Mouse (Mus musculus): ENCODE results near the gene Surf2. TPM values are rescaled to one million over a fixed set of nuclear protein-coding genes. Genes with fewer than 3 reads are reported as not detected.

Surf2 gene
- polyA plus RNA-seq, 1 experiment from 2014 or later = 58.5 TPM

- 87% methylated on average over 8 of the region's 8 CpGs for WGBS
- H3K27me3 ChIP-seq (replicated peaks; ENCODE audit: low read depth, poor library complexity, severe bottlenecking) = no peaks in the 10 kb centered on the region
- DNase-seq (ENCODE audit: low spot score) = no peak
- no peaks in the 10 kb centered on the region for H3K9me3 ChIP-seq
- H3K4me3 ChIP-seq = no peak overlapping the region
- no peaks in the 10 kb centered on the region for H3K4me1 ChIP-seq
- no peak overlapping the region for H3K27ac ChIP-seq (replicated peaks)
- peaks cover 99% of the 10 kb centered on the region for H3K36me3 ChIP-seq (replicated peaks)
Observed at GRCm38 (mm10) chr2:26952866-26953265, 36.7 kb downstream of the Surf2 start.

GRCm38 (mm10) chr2:26954735-26955395 lies 38.7 kb downstream of the Surf2 start:
- 90% methylated on average over 2 of the region's 2 CpGs for WGBS
- Histone ChIP-seq H3K4me1 (no peaks in the 10 kb centered on the region), H3K9me3 (no peaks in the 10 kb centered on the region), H3K27ac (replicated peaks) (no peak overlapping the region), H3K36me3 (replicated peaks) (peaks cover 96% of the 10 kb centered on the region), H3K4me3 (no peak overlapping the region), H3K27me3 (replicated peaks; ENCODE audit: low read depth, poor library complexity, severe bottlenecking) (no peaks in the 10 kb centered on the region)
- no peak for DNase-seq (ENCODE audit: low spot score)

- 91% methylated on average over 12 of the region's 12 CpGs for WGBS
- DNase-seq (ENCODE audit: low spot score) = no peak
- Histone ChIP-seq H3K27ac (replicated peaks) (no peak overlapping the region), H3K4me3 (no peak overlapping the region), H3K36me3 (replicated peaks) (peaks cover 96% of the 10 kb centered on the region), H3K27me3 (replicated peaks; ENCODE audit: low read depth, poor library complexity, severe bottlenecking) (no peaks in the 10 kb centered on the region), H3K9me3 (no peaks in the 10 kb centered on the region), H3K4me1 (peaks cover 5% of the 10 kb centered on the region)
Observed at GRCm38 (mm10) chr2:26956811-26957487, 40.8 kb downstream of the Surf2 start.

- WGBS = 92% methylated on average over 2 of the region's 2 CpGs
- H3K36me3 ChIP-seq (replicated peaks) = peaks cover 96% of the 10 kb centered on the region
Observed at GRCm38 (mm10) chr2:26957488-26957859, 41.3 kb downstream of the Surf2 start.

GRCm38 (mm10) chr2:26960756-26961155 lies 44.6 kb downstream of the Surf2 start:
- Histone ChIP-seq H3K36me3 (replicated peaks) (peaks cover 63% of the 10 kb centered on the region), H3K4me1 (peaks cover 26% of the 10 kb centered on the region), H3K9me3 (no peaks in the 10 kb centered on the region), H3K27me3 (replicated peaks; ENCODE audit: low read depth, poor library complexity, severe bottlenecking) (no peaks in the 10 kb centered on the region), H3K4me3 (no peak overlapping the region), H3K27ac (replicated peaks) (no peak overlapping the region)
- no peak for DNase-seq (ENCODE audit: low spot score)
- 82% methylated on average over 4 of the region's 4 CpGs for WGBS

More at GRCm38 (mm10) chr2:26957488-26957859, 41.3 kb downstream of the Surf2 start:
- Histone ChIP-seq H3K27ac (replicated peaks) (no peak overlapping the region), H3K4me1 (peaks cover 8% of the 10 kb centered on the region), H3K9me3 (no peaks in the 10 kb centered on the region), H3K4me3 (no peak overlapping the region), H3K27me3 (replicated peaks; ENCODE audit: low read depth, poor library complexity, severe bottlenecking) (no peaks in the 10 kb centered on the region)
- DNase-seq (ENCODE audit: low spot score) = no peak

- WGBS = under 1% methylated on average over 50 of the region's 50 CpGs
- Histone ChIP-seq H3K4me1 (peaks cover 26% of the 10 kb centered on the region), H3K27ac (replicated peaks) (peak within 1 kb of the TSS; percentile 98), H3K4me3 (peak within 1 kb of the TSS; percentile 86), H3K36me3 (replicated peaks) (peaks cover 32% of the 10 kb centered on the region), H3K9me3 (peaks cover 6% of the 10 kb centered on the region; the same call in 1 of the 2 replicates), H3K27me3 (replicated peaks; ENCODE audit: low read depth, poor library complexity, severe bottlenecking) (no peaks in the 10 kb centered on the region)
- peak; percentile 94 for DNase-seq (ENCODE audit: low spot score)
Observed at GRCm38 (mm10) chr2:26963923-26964723, 48.0 kb downstream of the Surf2 start, which contains the start of gene Rexo4. Rexo4 (minus strand) TSS chr2:26964386.

- Histone ChIP-seq H3K27me3 (replicated peaks; ENCODE audit: low read depth, poor library complexity, severe bottlenecking) (no peaks in the 10 kb centered on the region), H3K9me3 (peaks cover 6% of the 10 kb centered on the region; the same call in 1 of the 2 replicates), H3K4me1 (peaks cover 26% of the 10 kb centered on the region), H3K36me3 (replicated peaks) (peaks cover 26% of the 10 kb centered on the region), H3K27ac (replicated peaks) (peak overlapping the region; percentile 98), H3K4me3 (peak overlapping the region; percentile 86)
- 18% methylated on average over 14 of the region's 14 CpGs for WGBS
- DNase-seq (ENCODE audit: low spot score) = no peak
Observed at GRCm38 (mm10) chr2:26964724-26965370, 48.7 kb downstream of the Surf2 start.

GRCm38 (mm10) chr2:26967262-26967661 lies 51.1 kb downstream of the Surf2 start:
- Histone ChIP-seq H3K27me3 (replicated peaks; ENCODE audit: low read depth, poor library complexity, severe bottlenecking) (no peaks in the 10 kb centered on the region), H3K9me3 (peaks cover 6% of the 10 kb centered on the region; the same call in 1 of the 2 replicates), H3K4me3 (no peak overlapping the region), H3K27ac (replicated peaks) (no peak overlapping the region), H3K4me1 (peaks cover 23% of the 10 kb centered on the region), H3K36me3 (replicated peaks) (peaks cover 2% of the 10 kb centered on the region)
- 79% methylated on average over 2 of the region's 2 CpGs for WGBS
- DNase-seq (ENCODE audit: low spot score) = no peak

Other genes with a start within 250 kb of the Surf2 start
- not detected in 2 replicates for gene Lcn4, start 245.1 kb upstream of the Surf2 start, polyA plus RNA-seq (2016; fragmentation: Nextera tagmentation; extraction: Ambion mirVana)
- gene Abo, start 51.4 kb upstream of the Surf2 start, polyA plus RNA-seq (2016; fragmentation: Nextera tagmentation; extraction: Ambion mirVana) = not detected in 2 replicates
- 33.5 and 37.1 TPM in 2 replicates for gene Surf6, start 13.5 kb upstream of the Surf2 start, polyA plus RNA-seq (2016; fragmentation: Nextera tagmentation; extraction: Ambion mirVana)
- 87.2 and 91.1 TPM in 2 replicates for gene Med22, start 5.7 kb upstream of the Surf2 start, polyA plus RNA-seq (2016; fragmentation: Nextera tagmentation; extraction: Ambion mirVana)
- gene Rpl7a, start 5.6 kb upstream of the Surf2 start, polyA plus RNA-seq (2016; fragmentation: Nextera tagmentation; extraction: Ambion mirVana) = 720 and 721 TPM in 2 replicates
- gene Surf1, start 163 bp downstream of the Surf2 start, polyA plus RNA-seq (2016; fragmentation: Nextera tagmentation; extraction: Ambion mirVana) = 44.5 and 48.6 TPM in 2 replicates
- gene Surf4, start 17.6 kb downstream of the Surf2 start, polyA plus RNA-seq (2016; fragmentation: Nextera tagmentation; extraction: Ambion mirVana) = 158 and 160 TPM in 2 replicates
- 0.11 and 0.14 TPM in 2 replicates for gene Stkld1, start 17.7 kb downstream of the Surf2 start, polyA plus RNA-seq (2016; fragmentation: Nextera tagmentation; extraction: Ambion mirVana)
- 56.0 and 59.1 TPM in 2 replicates for gene Rexo4, start 48.0 kb downstream of the Surf2 start, polyA plus RNA-seq (2016; fragmentation: Nextera tagmentation; extraction: Ambion mirVana)
- not detected in 2 replicates for gene Adamts13, start 57.0 kb downstream of the Surf2 start, polyA plus RNA-seq (2016; fragmentation: Nextera tagmentation; extraction: Ambion mirVana)
- gene Cacfd1, start 93.6 kb downstream of the Surf2 start, polyA plus RNA-seq (2016; fragmentation: Nextera tagmentation; extraction: Ambion mirVana) = 91.0 and 97.4 TPM in 2 replicates
- 1.4 and 2.3 TPM in 2 replicates for gene Slc2a6, start 111.6 kb downstream of the Surf2 start, polyA plus RNA-seq (2016; fragmentation: Nextera tagmentation; extraction: Ambion mirVana)
- gene Mymk, start 155.8 kb downstream of the Surf2 start, polyA plus RNA-seq (2016; fragmentation: Nextera tagmentation; extraction: Ambion mirVana) = 0.17 TPM in 1 of 2 replicates, not detected in the other
- gene Adamtsl2, start 163.0 kb downstream of the Surf2 start, polyA plus RNA-seq (2016; fragmentation: Nextera tagmentation; extraction: Ambion mirVana) = 2.1 and 3.0 TPM in 2 replicates
- 0.06 and 0.10 TPM in 2 replicates for gene Fam163b, start 226.1 kb downstream of the Surf2 start, polyA plus RNA-seq (2016; fragmentation: Nextera tagmentation; extraction: Ambion mirVana)
- gene Dbh, start 248.9 kb downstream of the Surf2 start, polyA plus RNA-seq (2016; fragmentation: Nextera tagmentation; extraction: Ambion mirVana) = 0.25 and 0.87 TPM in 2 replicates

All from embryonic facial prominence, embryonic 10.5 days (tissue).